Mouse (Mus musculus): ENCODE results near the gene Fam118b. TPM values are rescaled to one million over a fixed set of nuclear protein-coding genes. Genes with fewer than 3 reads are reported as not detected.

The Fam118b gene
- total and polyA plus RNA-seq, 3 experiments: 12.7 to 27.7 (median 21.3) TPM

DNA sequence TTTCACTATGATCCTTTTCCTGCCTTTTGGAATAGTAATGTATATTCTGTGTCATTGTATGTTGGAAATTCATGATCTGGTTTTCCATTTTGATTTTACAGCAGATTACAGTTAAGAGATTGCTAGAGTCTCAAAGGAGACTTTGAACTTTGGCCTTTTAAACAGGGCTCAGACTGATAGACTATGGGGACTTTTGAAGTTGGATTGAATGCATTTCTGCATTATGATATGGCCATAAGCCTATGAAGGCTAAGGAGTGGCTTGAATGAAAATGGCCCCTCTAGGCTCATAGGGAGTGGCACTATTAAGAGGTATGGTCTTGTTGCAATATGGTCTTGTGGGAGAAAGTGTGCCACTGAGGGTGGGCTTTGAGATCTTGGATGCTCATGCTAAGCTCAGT lies 30.2 kb upstream of the Fam118b start:
- no peak for TF ChIP-seq USF2 (conservative IDR thresholded peaks at IDR 0.05; ENCODE audit: low read depth, low read length)
- dilution Hi-C loops (cut with MboI; ENCODE audit: extremely low pct_ligation_motif_present, extremely low pct_unique_long_range_greater_than_20kb, low sequenced_read_pairs): loop anchor here (25.0 kb wide), 1 partner anchor 240 kb away; no protein-coding TSS in a partner anchor

DNA sequence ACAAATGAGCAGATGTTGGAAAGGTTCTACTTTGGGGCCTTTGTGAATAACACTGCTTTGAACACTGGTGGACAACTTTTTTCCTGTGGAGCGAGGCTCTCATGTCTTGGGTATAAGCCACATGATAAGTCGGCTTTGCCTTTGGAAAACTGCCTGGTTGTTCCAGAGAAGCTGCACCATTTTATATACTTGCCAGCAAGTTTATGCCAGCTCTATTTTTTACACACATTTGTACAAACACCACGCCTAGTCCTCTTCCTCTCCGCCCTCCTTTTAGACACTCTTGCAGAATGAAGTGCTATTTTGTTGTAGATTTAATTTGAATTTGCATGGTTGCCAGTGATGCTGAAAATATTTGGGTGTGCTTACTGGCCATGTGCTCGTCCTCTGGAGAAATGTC lies 25.9 kb upstream of the Fam118b start:
- Histone ChIP-seq H3K4me1 (ENCODE audit: control insufficient read depth in 1 of 2, insufficient read depth in 2 of 2) (no peaks in the 10 kb centered on the region; a peak in 1 of 4 replicates), H3K9ac (ENCODE audit: insufficient read depth, low read depth) (no peak overlapping the region), H3K4me3 (replicated peaks in 1 of 3; ENCODE audit: low read depth in 2 of 3, low read length in 2 of 3, poor library complexity in 1 of 3) (no peak overlapping the region), H3K27me3 (replicated peaks) (no peaks in the 10 kb centered on the region), H3K36me3 (replicated peaks in 1 of 2; ENCODE audit: control insufficient read depth in 1 of 2, insufficient read depth in 1 of 2, low read length in 1 of 2) (no peaks in the 10 kb centered on the region), H3K27ac (ENCODE audit: insufficient read depth, low read depth) (no peak overlapping the region), H3K4me2 (ENCODE audit: insufficient read depth, low read depth, poor library complexity, severe bottlenecking) (no peak overlapping the region), H3K9me3 (replicated peaks; ENCODE audit: low read length) (peaks cover 3% of the 10 kb centered on the region), H3K79me2 (replicated peaks; ENCODE audit: control insufficient read depth, extremely low read depth, insufficient read depth, poor library complexity, severe bottlenecking) (no peaks in the 10 kb centered on the region)
- dilution Hi-C loops (cut with MboI; ENCODE audit: extremely low pct_ligation_motif_present, extremely low pct_unique_long_range_greater_than_20kb, low sequenced_read_pairs) (loop anchor here (25.0 kb wide), 1 partner anchor 244 kb away; no protein-coding TSS in a partner anchor), in situ Hi-C loops (cut with MboI; ENCODE audit: low pct_ligation_motif_present, low pct_unique_long_range_greater_than_20kb, low sequenced_read_pairs) (no loop called here)
- TF ChIP-seq MYC (IDR thresholded peaks at IDR 0.05; ENCODE audit: low read depth, low read length): no peak
- no peak for TF ChIP-seq CHD1 (IDR thresholded peaks at IDR 0.05; ENCODE audit: low read depth, low read length)
- no peak for TF ChIP-seq PAX5 (IDR thresholded peaks at IDR 0.05; ENCODE audit: low read length)
- no peak for TF ChIP-seq ZMIZ1 (IDR thresholded peaks at IDR 0.05; ENCODE audit: low read depth, low read length)
- no peak for TF ChIP-seq ZC3H11A (IDR thresholded peaks at IDR 0.05; ENCODE audit: low read depth, low read length)
- no peak for TF ChIP-seq TCF12 (IDR thresholded peaks at IDR 0.05; ENCODE audit: low read depth, low read length)
- TF ChIP-seq POLR2A (IDR thresholded peaks at IDR 0.05; ENCODE audit: low read depth, low read length): no peak
- no peak for TF ChIP-seq ZKSCAN1 (IDR thresholded peaks at IDR 0.05; ENCODE audit: borderline replicate concordance, low read depth, low read length)
- TF ChIP-seq ELF1 (IDR thresholded peaks at IDR 0.05; ENCODE audit: low read depth, low read length): no peak
- TF ChIP-seq KAT2A (IDR thresholded peaks at IDR 0.05; ENCODE audit: insufficient replicate concordance, low read length): no peak
- TF ChIP-seq NRF1 (IDR thresholded peaks at IDR 0.05; ENCODE audit: low read depth, low read length): no peak
- no peak for TF ChIP-seq CTCF (conservative IDR thresholded peaks at IDR 0.05 in 1 of 2, IDR thresholded peaks at IDR 0.05 in 1 of 2; ENCODE audit: low read depth in 2 of 2, low read length in 2 of 2)
- no peak for TF ChIP-seq RAD21 (IDR thresholded peaks at IDR 0.05; ENCODE audit: low read depth, low read length)
- no peak for TF ChIP-seq NELFE (IDR thresholded peaks at IDR 0.05; ENCODE audit: low read depth, low read length)
- TF ChIP-seq ETS1 (conservative IDR thresholded peaks at IDR 0.05; ENCODE audit: low read depth, low read length): no peak
- no peak for TF ChIP-seq GABPA (IDR thresholded peaks at IDR 0.05; ENCODE audit: insufficient replicate concordance, low read depth, low read length)
- no peak for TF ChIP-seq USF1 (IDR thresholded peaks at IDR 0.05; ENCODE audit: low read depth, low read length)
- TF ChIP-seq MEF2A (IDR thresholded peaks at IDR 0.05; ENCODE audit: borderline replicate concordance, low read depth, low read length): no peak
- TF ChIP-seq USF2 (conservative IDR thresholded peaks at IDR 0.05; ENCODE audit: low read depth, low read length): no peak
- TF ChIP-seq ZNF384 (IDR thresholded peaks at IDR 0.05; ENCODE audit: low read depth, low read length): no peak
- DNase-seq (ENCODE audit: extremely low read depth): no peak

More for the DNA sequence above, 30.2 kb upstream of the Fam118b start:
- in situ Hi-C loops (cut with MboI; ENCODE audit: low pct_ligation_motif_present, low pct_unique_long_range_greater_than_20kb, low sequenced_read_pairs): no loop called here
- peaks cover 7% of the 10 kb centered on the region for H3K9me3 ChIP-seq (replicated peaks; ENCODE audit: low read length)
- no peak overlapping the region for H3K27ac ChIP-seq (ENCODE audit: insufficient read depth, low read depth)
- no peak overlapping the region for H3K4me3 ChIP-seq (replicated peaks in 1 of 3; ENCODE audit: low read depth in 2 of 3, low read length in 2 of 3, poor library complexity in 1 of 3)
- no peaks in the 10 kb centered on the region for H3K79me2 ChIP-seq (replicated peaks; ENCODE audit: control insufficient read depth, extremely low read depth, insufficient read depth, poor library complexity, severe bottlenecking)
- no peak for DNase-seq (ENCODE audit: extremely low read depth)
- H3K27me3 ChIP-seq (replicated peaks): no peaks in the 10 kb centered on the region
- H3K9ac ChIP-seq (ENCODE audit: insufficient read depth, low read depth): no peak overlapping the region
- no peaks in the 10 kb centered on the region for H3K36me3 ChIP-seq (replicated peaks in 1 of 2; ENCODE audit: control insufficient read depth in 1 of 2, insufficient read depth in 1 of 2, low read length in 1 of 2)
- H3K4me2 ChIP-seq (ENCODE audit: insufficient read depth, low read depth, poor library complexity, severe bottlenecking): no peak overlapping the region
- no peaks in the 10 kb centered on the region for H3K4me1 ChIP-seq (ENCODE audit: control insufficient read depth in 1 of 2, insufficient read depth in 2 of 2)

Measured in CH12.LX (cell line).